Mouse (Mus musculus): Measurements from ENCODE around the gene Il2rg. TPM values are rescaled to one million over a fixed set of nuclear protein-coding genes. Genes with fewer than 3 reads are reported as not detected.

Gene Il2rg
- polyA plus RNA-seq, 2 experiments, result 6.4 to 7.8 TPM

GRCm38 (mm10) chrX:101245011-101245410, 23.0 kb downstream of the Il2rg start:
- H3K36me3 ChIP-seq (replicated peaks; ENCODE audit: control insufficient read depth, insufficient read depth, low read depth), result no peaks in the 10 kb centered on the region
- TF ChIP-seq EP300 (IDR thresholded peaks at IDR 0.05; ENCODE audit: low read depth) (no peak), CTCF (IDR thresholded peaks at IDR 0.05; ENCODE audit: low read depth) (no peak)
- H3K4me1 ChIP-seq (replicated peaks; ENCODE audit: control insufficient read depth in 2 of 2, insufficient read depth in 2 of 2, low read length in 1 of 2), result no peaks in the 10 kb centered on the region
- WGBS (ENCODE audit: insufficient replicate concordance), result 15% methylated on average over 1 of the region's 1 CpGs
- no peak for DNase-seq (ENCODE audit: low read depth in 3 of 3, low spot score in 3 of 3)
- no peak for ATAC-seq (ENCODE audit: insufficient read depth)
- no peaks in the 10 kb centered on the region for H3K9me3 ChIP-seq (ENCODE audit: control insufficient read depth, low read length)
- H3K27me3 ChIP-seq (ENCODE audit: control insufficient read depth, insufficient read depth, low read length), result no peaks in the 10 kb centered on the region
- H3K27ac ChIP-seq, result no peak overlapping the region
- H3K4me3 ChIP-seq (ENCODE audit: insufficient read depth in 1 of 2, low read depth in 2 of 2, low read length in 2 of 2), result no peak overlapping the region
- no peak overlapping the region for H3K4me2 ChIP-seq (ENCODE audit: low read depth)
- H3K9ac ChIP-seq (replicated peaks), result no peak overlapping the region

- no peaks in the 10 kb centered on the region for H3K36me3 ChIP-seq (replicated peaks; ENCODE audit: control insufficient read depth, insufficient read depth, low read depth)
- 30% methylated on average over 7 of the region's 7 CpGs for WGBS (ENCODE audit: insufficient replicate concordance)
- H3K9me3 ChIP-seq (ENCODE audit: control insufficient read depth, low read length), result no peaks in the 10 kb centered on the region
- DNase-seq (ENCODE audit: low read depth in 3 of 3, low spot score in 3 of 3) (no peak), ATAC-seq (ENCODE audit: insufficient read depth) (no peak)
- no peaks in the 10 kb centered on the region; the same call in 1 of the 2 replicates for H3K27me3 ChIP-seq (ENCODE audit: control insufficient read depth, insufficient read depth, low read length)
- H3K4me3 ChIP-seq (ENCODE audit: insufficient read depth in 1 of 2, low read depth in 2 of 2, low read length in 2 of 2), result peak overlapping the region; percentile 61 to 63
- no peak for TF ChIP-seq CTCF (IDR thresholded peaks at IDR 0.05; ENCODE audit: low read depth)
- TF ChIP-seq EP300 (IDR thresholded peaks at IDR 0.05; ENCODE audit: low read depth), result no peak
- no peak overlapping the region; the same call in 1 of the 2 replicates for H3K9ac ChIP-seq (replicated peaks)
- no peak overlapping the region for H3K27ac ChIP-seq
- no peaks in the 10 kb centered on the region; a peak in 1 of 4 replicates for H3K4me1 ChIP-seq (replicated peaks; ENCODE audit: control insufficient read depth in 2 of 2, insufficient read depth in 2 of 2, low read length in 1 of 2)
- H3K4me2 ChIP-seq (ENCODE audit: low read depth), result peak overlapping the region; percentile 69
Measured at GRCm38 (mm10) chrX:101222796-101223162, 45.3 kb downstream of the Il2rg start.

DNA sequence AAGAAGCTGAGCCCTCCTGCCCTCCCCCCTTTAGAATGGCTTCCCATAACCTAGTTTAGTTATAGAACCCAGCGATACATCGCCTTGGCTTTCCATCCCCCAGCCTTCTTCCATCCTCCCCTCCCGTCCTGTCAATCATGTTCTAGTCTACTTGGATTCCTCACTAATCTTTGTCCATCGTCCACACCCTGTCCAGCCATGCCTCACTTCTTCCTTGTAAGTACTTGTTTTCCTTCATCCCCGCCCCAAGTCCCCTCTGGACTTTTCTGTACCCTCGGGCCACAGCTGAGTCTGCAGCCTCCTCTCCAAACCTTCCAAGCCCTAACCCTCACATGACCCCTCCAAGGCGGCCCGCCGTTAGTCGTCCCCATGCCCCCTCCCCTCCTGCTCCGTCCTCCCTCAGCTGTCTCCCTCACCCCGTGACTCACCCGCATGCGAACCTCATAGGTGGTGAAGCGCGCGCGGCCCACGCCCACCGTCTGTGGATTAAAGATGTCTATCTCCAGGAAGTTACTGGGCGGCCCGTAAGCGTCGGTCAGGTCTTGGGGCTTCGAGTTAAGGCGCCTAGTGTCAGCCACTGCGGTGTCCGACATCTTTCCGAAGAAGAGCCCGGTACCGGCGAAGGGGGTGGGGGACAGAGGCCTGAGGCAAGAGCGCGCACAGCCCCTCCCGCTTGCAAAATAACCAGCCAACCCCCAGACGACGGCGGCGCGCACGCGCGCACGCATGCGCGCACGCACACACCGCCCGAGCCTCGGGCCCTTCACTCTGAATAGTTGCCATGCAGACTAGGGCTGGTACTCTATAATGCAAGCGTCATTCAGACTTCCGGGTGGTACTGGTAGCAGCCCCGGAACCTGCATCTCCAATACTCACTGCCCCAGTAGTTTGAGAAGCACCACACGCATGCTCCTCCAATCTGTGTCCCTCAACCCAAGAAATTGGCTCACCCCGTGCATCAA, 45.9 kb downstream of the Il2rg start, which contains the start of gene Snx12:
Snx12 (minus strand) TSS at position 730 of the 962 bp plus-strand sequence.
- Histone ChIP-seq H3K4me1 (replicated peaks; ENCODE audit: control insufficient read depth in 2 of 2, insufficient read depth in 2 of 2, low read length in 1 of 2) (no peaks in the 10 kb centered on the region; a peak in 1 of 4 replicates), H3K4me3 (ENCODE audit: insufficient read depth in 1 of 2, low read depth in 2 of 2, low read length in 2 of 2) (peak within 1 kb of the TSS; percentile 61 to 63), H3K36me3 (replicated peaks; ENCODE audit: control insufficient read depth, insufficient read depth, low read depth) (no peaks in the 10 kb centered on the region), H3K27ac (no peak within 1 kb of the TSS), H3K27me3 (ENCODE audit: control insufficient read depth, insufficient read depth, low read length) (no peaks in the 10 kb centered on the region; the same call in 1 of the 2 replicates), H3K4me2 (ENCODE audit: low read depth) (peak within 1 kb of the TSS; percentile 69), H3K9ac (replicated peaks) (peak within 1 kb of the TSS; percentile 54), H3K9me3 (ENCODE audit: control insufficient read depth, low read length) (no peaks in the 10 kb centered on the region)
- peak; percentile 63 to 66 (median 66) for DNase-seq (ENCODE audit: low read depth in 3 of 3, low spot score in 3 of 3)
- TF ChIP-seq EP300 (IDR thresholded peaks at IDR 0.05; ENCODE audit: low read depth) (no peak), CTCF (IDR thresholded peaks at IDR 0.05; ENCODE audit: low read depth) (no peak)
- ATAC-seq (ENCODE audit: insufficient read depth), result peak; percentile 97
- WGBS (ENCODE audit: insufficient replicate concordance), result 13% methylated on average over 55 of the region's 55 CpGs

Other genes starting within 250 kb of the Il2rg start
- gene Tex11, start 208.6 kb downstream of the Il2rg start, polyA plus RNA-seq (2012; rRNA removed), result 0.04 TPM in 1 of 2 replicates, not detected in the other
- gene Tex11, start 208.6 kb downstream of the Il2rg start, polyA plus RNA-seq (2014; fragmentation: Nextera tagmentation; extraction: Ambion mirVana), result 0.05 and 0.18 TPM in 2 replicates
- gene Slc7a3, start 182.2 kb downstream of the Il2rg start, polyA plus RNA-seq (2012; rRNA removed), result 0.54 and 0.96 TPM in 2 replicates
- gene Slc7a3, start 182.2 kb downstream of the Il2rg start, polyA plus RNA-seq (2014; fragmentation: Nextera tagmentation; extraction: Ambion mirVana), result 0.11 and 0.23 TPM in 2 replicates
- gene Snx12, start 45.7 kb downstream of the Il2rg start, polyA plus RNA-seq (2012; rRNA removed), result 8.2 and 11.3 TPM in 2 replicates
- 15.9 and 16.8 TPM in 2 replicates for gene Snx12, start 45.7 kb downstream of the Il2rg start, polyA plus RNA-seq (2014; fragmentation: Nextera tagmentation; extraction: Ambion mirVana)
- 10.3 and 11.8 TPM in 2 replicates for gene Foxo4, start 13.7 kb downstream of the Il2rg start, polyA plus RNA-seq (2012; rRNA removed)
- 1.4 and 1.8 TPM in 2 replicates for gene Foxo4, start 13.7 kb downstream of the Il2rg start, polyA plus RNA-seq (2014; fragmentation: Nextera tagmentation; extraction: Ambion mirVana)
- gene Gm614, start 4.3 kb downstream of the Il2rg start, polyA plus RNA-seq (2012; rRNA removed), result 0.06 TPM in 1 of 2 replicates, not detected in the other
- gene Gm614, start 4.3 kb downstream of the Il2rg start, polyA plus RNA-seq (2014; fragmentation: Nextera tagmentation; extraction: Ambion mirVana), result not detected in 2 replicates
- gene Gm20489, start 768 bp upstream of the Il2rg start, polyA plus RNA-seq (2012; rRNA removed), result not detected in 2 replicates
- not detected in 2 replicates for gene Gm20489, start 768 bp upstream of the Il2rg start, polyA plus RNA-seq (2014; fragmentation: Nextera tagmentation; extraction: Ambion mirVana)
- gene Med12, start 5.8 kb upstream of the Il2rg start, polyA plus RNA-seq (2012; rRNA removed), result 34.3 and 37.8 TPM in 2 replicates
- gene Med12, start 5.8 kb upstream of the Il2rg start, polyA plus RNA-seq (2014; fragmentation: Nextera tagmentation; extraction: Ambion mirVana), result 21.9 and 27.5 TPM in 2 replicates
- 0.03 and 0.06 TPM in 2 replicates for gene Nlgn3, start 30.9 kb upstream of the Il2rg start, polyA plus RNA-seq (2012; rRNA removed)
- 0.05 and 0.08 TPM in 2 replicates for gene Nlgn3, start 30.9 kb upstream of the Il2rg start, polyA plus RNA-seq (2014; fragmentation: Nextera tagmentation; extraction: Ambion mirVana)
- 42.1 and 62.5 TPM in 2 replicates for gene Gjb1, start 108.1 kb upstream of the Il2rg start, polyA plus RNA-seq (2012; rRNA removed)
- gene Gjb1, start 108.1 kb upstream of the Il2rg start, polyA plus RNA-seq (2014; fragmentation: Nextera tagmentation; extraction: Ambion mirVana), result 52.5 and 56.6 TPM in 2 replicates
- 9.6 and 11.4 TPM in 2 replicates for gene Zmym3, start 152.6 kb upstream of the Il2rg start, polyA plus RNA-seq (2012; rRNA removed)
- gene Zmym3, start 152.6 kb upstream of the Il2rg start, polyA plus RNA-seq (2014; fragmentation: Nextera tagmentation; extraction: Ambion mirVana), result 4.3 and 4.4 TPM in 2 replicates
- 78.8 and 117 TPM in 2 replicates for gene Nono, start 161.1 kb upstream of the Il2rg start, polyA plus RNA-seq (2012; rRNA removed)
- 103 and 113 TPM in 2 replicates for gene Nono, start 161.1 kb upstream of the Il2rg start, polyA plus RNA-seq (2014; fragmentation: Nextera tagmentation; extraction: Ambion mirVana)
- gene Itgb1bp2, start 180.8 kb upstream of the Il2rg start, polyA plus RNA-seq (2012; rRNA removed), result 0.58 and 0.96 TPM in 2 replicates
- gene Itgb1bp2, start 180.8 kb upstream of the Il2rg start, polyA plus RNA-seq (2014; fragmentation: Nextera tagmentation; extraction: Ambion mirVana), result 0.17 and 0.23 TPM in 2 replicates